Mouse (Mus musculus) heart, embryonic 13.5 days (tissue): Measurements from ENCODE around the gene Tec. TPM values are rescaled to one million over a fixed set of nuclear protein-coding genes. Genes with fewer than 3 reads are reported as not detected.
A peak's percentile ranks its signal among the peaks of the same experiment; 100 is the strongest.

Source experiments
- ATAC-seq: fragments of 200-750 bp; cut with Nextera tagmentation; 2 replicates; pipeline ENCODE4 v1.8.0; 2017; ENCODE audit warnings: moderate TSS enrichment; ENCODE audit not compliant: insufficient number of reproducible peaks, low FRiP score, low TSS enrichment; ENCODE audit errors: extremely low read depth
- H3K27ac ChIP-seq: fragments of 300-500 bp; sonication (generic); replicated peaks from 2 replicates; pipeline ENCODE4 v1.5.1; 2015; ENCODE audit warnings: moderate library complexity, mild to moderate bottlenecking, inconsistent platforms
- H3K27me3 ChIP-seq: fragments of 300-500 bp; sonication (generic); replicated peaks from 2 replicates; pipeline ENCODE4 v1.6.1; 2015; ENCODE audit warnings: mild to moderate bottlenecking, inconsistent platforms
- H3K36me3 ChIP-seq: fragments of 300-500 bp; sonication (generic); 2 replicates; pipeline ENCODE4 v1.6.1; 2015; ENCODE audit warnings: mild to moderate bottlenecking, inconsistent platforms
- H3K4me1 ChIP-seq: fragments of 300-500 bp; sonication (generic); 2 replicates; pipeline ENCODE4 v1.6.1; 2015; ENCODE audit warnings: inconsistent platforms
- H3K4me2 ChIP-seq: fragments of 300-500 bp; sonication (generic); 2 replicates; pipeline ENCODE4 v1.6.1; 2015; ENCODE audit warnings: inconsistent platforms, mild to moderate bottlenecking, moderate library complexity
- H3K4me3 ChIP-seq: fragments of 300-500 bp; sonication (generic); 2 replicates; pipeline ENCODE4 v1.5.1; 2015; ENCODE audit warnings: moderate library complexity, mild to moderate bottlenecking, inconsistent platforms
- H3K9ac ChIP-seq: fragments of 300-500 bp; sonication (generic); 2 replicates; pipeline ENCODE4 v1.6.1; 2015; ENCODE audit warnings: inconsistent platforms, mild to moderate bottlenecking, moderate library complexity
- H3K9me3 ChIP-seq: fragments of 300-500 bp; sonication (generic); 2 replicates; pipeline ENCODE4 v1.6.1; 2016; ENCODE audit warnings: inconsistent platforms
- WGBS: fragments of 180-500 bp; shearing (Covaris S2); methylation state at CpG from one replicate; pipeline ENCODE4 v1.1.7; 2015; ENCODE audit warnings: mixed read lengths; 5-methylcytosine and 5-hydroxymethylcytosine counted together
- polyA plus RNA-seq: library from polyadenylated mRNA; unstranded; fragments of >200 nt; fragmentation: Nextera tagmentation; extraction: Ambion mirVana; gene quantifications from 2 replicates; pipeline ENCODE4 v1.2.1, GENCODE M21; 2015

Tec gene
- polyA plus RNA-seq, 1 experiment from 2014 or later, result 15.1 TPM

DNA sequence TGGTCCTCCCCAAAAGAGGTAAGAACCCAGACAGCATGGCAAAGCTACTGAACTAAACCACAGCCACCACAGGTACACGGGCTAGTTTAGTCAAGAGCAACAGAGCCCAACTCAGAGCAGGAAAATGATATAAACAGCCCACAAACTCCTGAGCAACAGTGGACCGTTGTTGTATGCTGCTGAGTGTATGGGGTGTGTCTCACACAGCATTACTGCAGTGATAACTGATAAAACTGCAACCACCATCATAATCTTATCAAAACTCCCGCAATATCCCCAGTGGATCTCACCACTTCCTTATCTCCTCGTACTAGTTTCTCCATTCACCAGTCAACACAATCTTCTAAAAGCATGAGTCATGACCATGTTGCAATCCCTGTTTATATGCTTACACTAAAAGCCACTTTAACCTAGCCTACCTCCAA lies 16.6 kb downstream of the Tec start:
- Histone ChIP-seq H3K36me3 (no peaks in the 10 kb centered on the region), H3K4me1 (peaks cover 78% of the 10 kb centered on the region), H3K4me3 (no peak overlapping the region), H3K4me2 (no peak overlapping the region), H3K9me3 (no peaks in the 10 kb centered on the region), H3K9ac (no peak overlapping the region), H3K27ac (no peak overlapping the region), H3K27me3 (no peaks in the 10 kb centered on the region)
- ATAC-seq, result no peak
- WGBS, result 31% methylated on average over 4 of the region's 4 CpGs

DNA sequence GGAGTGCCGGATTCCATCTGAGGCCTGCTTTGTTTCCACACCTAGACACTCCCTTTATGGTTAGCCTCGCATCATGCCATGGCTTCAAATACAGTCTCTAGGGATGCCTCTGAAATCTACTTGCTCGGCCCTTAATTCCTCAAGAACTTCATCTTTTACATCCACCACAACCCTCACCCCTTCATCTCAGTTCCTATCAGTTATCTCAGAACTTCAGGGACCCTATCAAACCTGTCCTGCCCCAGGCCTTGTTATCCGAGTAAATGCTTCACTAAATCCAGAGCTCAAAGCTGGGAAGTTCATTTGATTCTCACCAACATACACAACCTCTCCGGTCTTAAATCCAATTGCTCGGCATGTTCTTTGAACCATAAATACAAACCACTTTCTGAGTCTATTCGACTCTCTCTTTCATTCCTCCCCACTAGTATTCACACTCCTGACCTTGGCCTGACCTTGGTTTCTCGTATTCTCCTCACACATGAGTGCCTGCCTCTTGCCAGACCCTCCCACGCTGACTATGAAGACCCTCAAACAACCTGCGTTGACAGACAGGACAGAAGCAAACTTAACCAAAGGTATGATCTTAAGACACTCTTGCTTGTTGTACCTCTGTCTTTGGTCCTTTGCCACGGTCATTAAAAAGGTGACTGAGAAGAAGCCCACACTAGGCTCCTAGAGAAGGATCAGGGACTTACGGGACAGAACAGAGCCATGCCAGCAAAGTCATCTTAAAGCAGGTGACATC lies 17.2 kb downstream of the Tec start:
- no peak for ATAC-seq
- Histone ChIP-seq H3K27ac (no peak overlapping the region), H3K9ac (no peak overlapping the region), H3K4me1 (peaks cover 76% of the 10 kb centered on the region), H3K4me3 (no peak overlapping the region), H3K9me3 (no peaks in the 10 kb centered on the region), H3K36me3 (no peaks in the 10 kb centered on the region), H3K4me2 (no peak overlapping the region), H3K27me3 (no peaks in the 10 kb centered on the region)
- 73% methylated on average over 12 of the region's 12 CpGs for WGBS

DNA sequence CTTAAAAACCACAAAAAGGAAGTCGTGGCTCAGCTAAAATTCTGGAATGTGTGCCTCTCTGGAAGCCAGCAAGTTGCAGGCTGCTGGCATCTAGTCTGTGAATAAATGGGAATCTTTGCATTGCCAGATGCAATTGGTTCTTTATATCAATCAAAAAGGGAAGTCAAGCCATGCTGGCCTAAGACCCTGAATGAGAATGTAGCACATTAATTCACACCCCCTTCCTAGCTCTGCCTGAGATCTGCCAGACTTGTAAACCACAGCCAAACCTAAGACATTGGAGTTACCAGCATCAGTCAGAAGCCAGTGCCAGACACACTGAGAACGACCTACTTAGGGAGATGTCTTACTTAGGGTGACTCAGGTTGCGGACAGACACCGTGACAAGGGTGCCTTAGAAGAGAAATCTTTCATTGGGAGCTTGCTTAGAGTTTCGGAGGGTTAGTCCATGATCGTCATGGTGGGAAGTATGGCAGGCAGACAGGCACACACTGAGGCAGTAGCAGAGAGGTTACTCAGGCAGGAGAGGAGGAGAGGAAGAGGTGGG lies 19.3 kb downstream of the Tec start:
- Histone ChIP-seq H3K27ac (no peak overlapping the region), H3K4me3 (no peak overlapping the region), H3K9me3 (no peaks in the 10 kb centered on the region), H3K27me3 (no peaks in the 10 kb centered on the region), H3K9ac (no peak overlapping the region), H3K4me1 (peaks cover 77% of the 10 kb centered on the region), H3K36me3 (no peaks in the 10 kb centered on the region), H3K4me2 (no peak overlapping the region)
- 71% methylated on average over 6 of the region's 6 CpGs for WGBS
- no peak for ATAC-seq

DNA sequence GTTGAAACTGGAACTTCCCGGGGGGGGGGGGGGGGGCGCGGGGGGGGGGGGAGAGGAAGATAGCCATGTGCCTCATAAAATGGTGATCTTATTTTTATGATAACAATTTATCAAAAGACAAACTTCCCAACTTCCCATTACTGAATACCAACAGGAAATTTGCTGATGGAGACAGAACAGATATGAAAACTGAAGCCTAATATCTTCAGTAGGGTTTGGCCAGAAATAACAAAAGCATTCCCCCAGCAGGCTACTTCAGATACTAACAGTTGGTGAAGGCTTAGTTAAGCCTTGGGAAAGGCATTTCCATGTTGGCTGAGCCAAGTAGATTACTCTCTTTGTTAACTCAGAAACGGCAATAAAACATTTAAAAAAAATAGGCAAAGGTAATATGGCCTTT lies 21.6 kb downstream of the Tec start:
- no peak for ATAC-seq
- H3K27me3 ChIP-seq, result no peaks in the 10 kb centered on the region
- WGBS, result 46% methylated on average over 1 of the region's 4 CpGs
- no peaks in the 10 kb centered on the region for H3K36me3 ChIP-seq
- no peaks in the 10 kb centered on the region for H3K9me3 ChIP-seq
- no peak overlapping the region for H3K4me3 ChIP-seq
- H3K4me2 ChIP-seq, result 0 out of 2 replicates have a peak overlapping the region, but pooled peaks have one; percentile 7
- H3K27ac ChIP-seq, result peak overlapping the region; percentile 58
- H3K4me1 ChIP-seq, result peaks cover 67% of the 10 kb centered on the region
- H3K9ac ChIP-seq, result no peak overlapping the region

DNA sequence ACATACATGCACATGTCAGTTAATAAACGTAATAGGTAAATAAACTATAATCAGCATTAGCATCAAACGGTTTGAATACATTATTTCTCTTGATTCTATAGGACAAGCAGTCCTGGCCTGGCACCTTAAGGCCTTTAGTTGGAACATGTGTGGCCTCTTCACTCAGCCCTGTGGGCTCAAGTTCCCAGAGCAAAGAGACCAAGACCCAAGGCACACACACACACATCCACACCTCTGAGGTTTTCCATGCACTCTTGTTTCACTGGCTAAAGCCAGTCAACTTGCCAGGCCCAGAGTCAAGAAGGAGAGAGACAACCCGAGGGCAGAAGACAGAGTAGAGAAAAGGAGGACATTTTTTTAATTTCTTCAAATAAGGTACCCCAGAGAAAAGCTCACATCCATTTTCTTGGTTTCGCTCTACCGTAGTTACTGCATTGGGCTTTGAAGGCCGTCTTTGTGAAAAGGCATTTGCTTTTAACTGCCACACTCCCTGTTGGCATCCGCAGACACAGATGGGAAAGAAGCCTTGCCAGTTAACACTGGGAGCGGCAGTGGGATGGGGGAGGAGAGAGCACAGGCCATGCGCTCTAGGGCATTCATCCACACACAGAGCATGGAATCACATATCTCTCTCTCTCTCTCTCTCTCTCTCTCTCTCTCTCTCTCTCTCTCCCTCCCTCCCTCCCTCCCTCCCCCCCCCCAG lies 22.2 kb downstream of the Tec start:
- ATAC-seq, result no peak
- H3K4me1 ChIP-seq, result peaks cover 61% of the 10 kb centered on the region
- peak overlapping the region; percentile 73 for H3K27ac ChIP-seq
- H3K9ac ChIP-seq, result no peak overlapping the region
- no peak overlapping the region for H3K4me3 ChIP-seq
- 54% methylated on average over 9 of the region's 9 CpGs for WGBS
- no peaks in the 10 kb centered on the region for H3K9me3 ChIP-seq
- peak overlapping the region; percentile 28; the same call in 1 of the 2 replicates for H3K4me2 ChIP-seq
- no peaks in the 10 kb centered on the region for H3K27me3 ChIP-seq
- H3K36me3 ChIP-seq, result no peaks in the 10 kb centered on the region

DNA sequence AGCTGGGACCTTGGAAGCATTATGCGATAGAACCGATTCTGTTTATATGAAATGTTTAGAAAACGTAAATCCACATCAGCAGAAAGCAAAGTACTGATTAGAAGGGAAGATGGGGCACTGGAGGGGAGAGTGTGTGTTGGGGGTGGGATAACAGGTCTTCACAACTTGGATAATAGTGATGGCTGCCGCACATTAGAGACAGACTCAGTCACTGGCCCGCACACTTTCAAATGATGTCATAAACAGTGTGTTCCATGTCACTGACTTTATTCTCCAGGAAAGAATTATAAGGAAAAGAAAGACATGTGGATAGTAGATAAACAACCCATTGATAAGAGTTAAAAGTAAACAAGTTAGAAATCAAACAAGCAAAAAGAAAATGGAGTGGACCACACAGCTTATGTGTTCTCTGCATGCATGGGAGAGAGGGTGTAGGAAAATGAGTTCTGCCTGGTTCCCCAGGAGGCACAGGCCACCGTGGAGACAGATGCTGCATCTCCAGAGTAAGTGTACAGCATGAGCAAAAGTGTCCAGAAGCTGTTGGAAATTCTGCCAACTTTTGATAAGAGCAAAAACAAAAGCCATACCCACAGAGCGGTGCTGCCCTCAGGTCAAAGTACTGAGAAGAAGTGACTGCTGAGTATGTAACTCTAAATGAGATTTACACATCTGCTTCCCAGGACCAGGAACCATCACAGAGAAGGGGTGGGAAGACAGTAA lies 23.3 kb downstream of the Tec start:
- 61% methylated on average over 7 of the region's 7 CpGs for WGBS
- Histone ChIP-seq H3K27me3 (no peaks in the 10 kb centered on the region), H3K9me3 (peaks cover 6% of the 10 kb centered on the region; the same call in 1 of the 2 replicates), H3K4me1 (peaks cover 55% of the 10 kb centered on the region), H3K36me3 (peaks cover 5% of the 10 kb centered on the region; the same call in 1 of the 2 replicates), H3K4me3 (no peak overlapping the region), H3K9ac (no peak overlapping the region), H3K4me2 (peak overlapping the region; percentile 19; the same call in 1 of the 2 replicates), H3K27ac (peak overlapping the region; percentile 53)
- ATAC-seq, result no peak

DNA sequence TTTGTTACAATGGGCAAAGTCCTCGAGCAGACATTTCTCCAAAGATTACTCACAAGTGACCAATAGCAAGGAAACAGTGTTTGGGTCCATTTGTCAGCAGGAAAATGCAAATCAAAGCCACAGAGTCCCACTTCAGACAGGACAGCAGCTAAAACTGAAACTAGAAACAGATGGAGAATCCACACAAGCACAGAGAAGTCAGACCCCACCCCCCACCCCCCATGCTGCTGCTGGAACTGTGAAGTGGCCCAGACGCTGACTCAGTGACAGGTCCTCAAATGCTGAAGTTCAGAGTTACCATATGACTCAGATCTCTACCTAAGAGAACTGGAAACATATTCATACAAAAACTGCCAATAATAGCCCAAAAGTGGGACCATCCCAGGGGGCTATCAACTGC lies 24.0 kb downstream of the Tec start:
- no peak for ATAC-seq
- Histone ChIP-seq H3K4me2 (peak overlapping the region; percentile 19; the same call in 1 of the 2 replicates), H3K27me3 (no peaks in the 10 kb centered on the region), H3K4me3 (no peak overlapping the region), H3K9ac (no peak overlapping the region), H3K27ac (peak overlapping the region; percentile 53), H3K36me3 (peaks cover 5% of the 10 kb centered on the region; the same call in 1 of the 2 replicates), H3K9me3 (peaks cover 6% of the 10 kb centered on the region; the same call in 1 of the 2 replicates), H3K4me1 (peaks cover 53% of the 10 kb centered on the region)
- 16% methylated on average over 2 of the region's 2 CpGs for WGBS

DNA sequence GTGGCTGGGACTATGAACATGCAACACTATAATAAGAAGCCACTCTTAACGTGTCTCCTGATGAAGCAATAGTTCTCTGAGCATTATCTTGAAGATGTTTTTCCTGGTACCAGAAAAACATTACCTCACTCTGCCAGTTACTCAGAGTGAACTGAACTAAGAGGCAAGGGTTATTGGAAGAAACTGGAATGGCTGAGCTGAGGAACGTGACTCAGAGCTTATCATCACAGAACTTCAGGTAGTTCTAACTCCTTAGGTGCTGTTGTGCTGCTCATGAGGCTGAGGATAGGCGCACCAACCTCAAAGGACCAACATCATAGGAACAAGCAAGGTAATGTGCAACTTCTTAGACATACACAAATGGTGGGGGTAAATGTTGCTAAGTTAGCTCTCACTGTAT lies 28.6 kb downstream of the Tec start:
- H3K4me1 ChIP-seq, result peaks cover 11% of the 10 kb centered on the region
- no peaks in the 10 kb centered on the region for H3K27me3 ChIP-seq
- H3K36me3 ChIP-seq, result peaks cover 13% of the 10 kb centered on the region
- H3K9me3 ChIP-seq, result peaks cover 13% of the 10 kb centered on the region
- H3K9ac ChIP-seq, result no peak overlapping the region
- no peak overlapping the region for H3K4me2 ChIP-seq
- WGBS, result 71% methylated on average over 3 of the region's 3 CpGs
- H3K4me3 ChIP-seq, result no peak overlapping the region
- H3K27ac ChIP-seq, result no peak overlapping the region
- no peak for ATAC-seq

DNA sequence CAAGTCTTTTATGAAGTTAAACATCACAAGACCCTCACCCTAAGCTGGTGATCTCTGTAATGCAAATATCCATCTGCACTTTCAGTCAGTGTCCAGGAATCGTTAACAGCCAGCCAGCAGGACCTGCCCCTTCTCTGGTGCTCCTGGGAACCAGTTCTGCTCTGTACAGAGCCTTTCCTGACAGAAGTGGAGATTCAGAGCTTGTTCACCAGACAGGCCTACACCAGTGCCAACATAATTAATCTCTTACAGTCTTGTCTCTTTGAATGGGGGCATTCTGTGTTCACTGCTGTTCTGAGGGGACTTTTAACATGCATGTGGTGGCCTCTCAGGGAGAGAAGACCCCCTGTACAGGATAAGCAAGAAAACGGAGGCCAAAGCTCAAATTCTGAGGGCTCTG lies 29.3 kb downstream of the Tec start:
- no peak overlapping the region for H3K27ac ChIP-seq
- H3K4me1 ChIP-seq, result peaks cover 4% of the 10 kb centered on the region
- H3K36me3 ChIP-seq, result peaks cover 13% of the 10 kb centered on the region
- H3K27me3 ChIP-seq, result no peaks in the 10 kb centered on the region
- H3K9me3 ChIP-seq, result peaks cover 13% of the 10 kb centered on the region
- no peak for ATAC-seq
- no peak overlapping the region for H3K4me2 ChIP-seq
- 71% methylated on average over 2 of the region's 2 CpGs for WGBS
- no peak overlapping the region for H3K4me3 ChIP-seq
- H3K9ac ChIP-seq, result no peak overlapping the region

DNA sequence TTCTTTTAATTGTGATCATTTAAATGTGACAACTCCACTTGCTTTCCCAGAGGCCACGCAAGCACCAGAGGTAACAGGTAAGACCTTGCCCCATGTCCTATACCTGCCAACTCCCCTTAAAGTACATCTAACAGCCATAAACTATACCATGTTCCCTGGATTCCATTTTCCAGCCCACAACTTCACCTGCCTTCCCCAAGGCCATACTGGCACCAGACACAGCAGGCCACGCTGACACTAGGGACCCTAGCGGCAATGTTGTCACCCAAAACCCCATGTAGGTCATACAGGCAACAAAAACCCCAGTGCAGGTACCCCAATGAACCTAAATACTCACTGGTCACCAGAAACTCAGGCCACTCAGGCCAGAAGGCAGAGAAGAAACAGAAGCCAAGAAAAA lies 32.6 kb downstream of the Tec start:
- H3K4me3 ChIP-seq, result no peak overlapping the region
- WGBS, result 81% methylated on average over 3 of the region's 3 CpGs
- H3K9me3 ChIP-seq, result peaks cover 10% of the 10 kb centered on the region
- no peaks in the 10 kb centered on the region for H3K4me1 ChIP-seq
- no peaks in the 10 kb centered on the region for H3K27me3 ChIP-seq
- H3K36me3 ChIP-seq, result peaks cover 9% of the 10 kb centered on the region
- H3K27ac ChIP-seq, result no peak overlapping the region
- no peak overlapping the region for H3K4me2 ChIP-seq
- no peak overlapping the region for H3K9ac ChIP-seq
- ATAC-seq, result no peak
